Mouse (Mus musculus): ENCODE results near the gene Acin1.

Gene Acin1

DNA sequence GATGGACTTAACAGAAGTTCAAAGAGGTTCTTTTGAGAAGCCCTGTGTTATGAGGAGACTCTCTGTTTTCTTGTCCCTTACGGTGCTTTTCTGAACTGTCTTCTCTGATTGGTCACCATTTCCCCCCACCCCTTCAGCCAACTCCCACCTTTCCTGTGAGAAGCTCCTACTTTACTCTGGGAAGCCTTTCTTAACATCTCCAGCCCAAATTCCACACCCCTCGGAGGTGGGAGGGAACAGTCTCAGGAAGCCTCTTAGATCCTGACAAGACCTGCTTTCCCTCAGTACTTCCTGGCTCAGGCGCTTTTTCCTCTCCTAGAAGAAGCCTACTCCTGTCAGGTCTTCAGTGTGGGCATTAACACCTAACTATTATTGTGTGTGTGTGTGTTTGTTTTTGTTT, 12.9 kb upstream of the Acin1 start:
- in situ Hi-C loops (cut with MboI; ENCODE audit: low sequenced_read_pairs) = no loop called here

- in situ Hi-C loops (cut with MboI; ENCODE audit: low sequenced_read_pairs) = no loop called here
Observed at GRCm38 (mm10) chr14:54698733-54699132, 12.0 kb upstream of the Acin1 start, which contains the start of gene Gm29776. Gene Gm29776, minus strand, starts transcription at chr14:54698833.

DNA sequence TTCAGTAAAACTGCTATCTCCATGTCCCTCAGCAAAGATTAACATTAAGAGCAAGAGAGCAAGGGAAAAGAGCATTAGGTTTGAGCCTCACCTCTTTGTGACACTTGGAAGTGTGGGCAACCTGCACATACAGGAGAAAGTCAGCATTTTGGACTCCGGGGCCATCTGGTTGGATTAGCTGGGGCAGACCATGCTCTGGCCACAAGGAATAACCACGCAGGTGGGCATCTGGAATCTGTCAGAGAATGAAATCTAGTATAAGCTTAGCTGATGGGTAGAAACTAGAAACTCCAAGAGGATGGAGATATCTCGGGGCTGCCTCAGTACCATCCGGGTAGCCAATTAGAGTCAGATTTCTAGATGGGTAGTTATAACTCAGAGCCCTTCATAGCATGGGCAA, 10.0 kb upstream of the Acin1 start:
- in situ Hi-C loops (cut with MboI; ENCODE audit: low sequenced_read_pairs) = no loop called here

DNA sequence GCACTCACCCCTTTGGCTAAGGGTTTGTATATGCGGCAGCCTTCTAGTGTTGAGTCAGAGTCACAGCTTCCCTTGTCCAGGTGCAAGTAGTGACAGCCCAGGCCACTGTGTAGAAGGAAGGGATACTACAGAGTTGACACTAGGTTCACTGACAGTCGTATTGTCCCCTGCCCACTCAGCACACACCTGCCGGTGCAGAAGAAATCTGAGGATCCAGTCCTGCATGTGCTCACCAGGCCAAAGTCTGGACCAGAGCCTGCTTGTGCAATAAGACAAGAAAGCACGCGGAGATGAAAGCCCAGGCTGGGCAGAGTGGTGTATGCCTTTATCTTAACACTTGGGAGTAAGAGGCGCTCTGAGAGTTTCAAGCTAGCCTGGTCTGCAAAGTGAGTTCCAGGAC, 8.3 kb upstream of the Acin1 start:
- in situ Hi-C loops (cut with MboI; ENCODE audit: low sequenced_read_pairs) = no loop called here

- in situ Hi-C loops (cut with MboI; ENCODE audit: low sequenced_read_pairs) = no loop called here
Observed at GRCm38 (mm10) chr14:54687251-54687650, 520 bp upstream of the Acin1 start.

- in situ Hi-C loops (cut with MboI; ENCODE audit: low sequenced_read_pairs) = no loop called here
Observed at GRCm38 (mm10) chr14:54686063-54686521, 639 bp downstream of the Acin1 start, which contains the start of gene 1700123O20Rik. Gene 1700123O20Rik, plus strand, starts transcription at chr14:54686216.

GRCm38 (mm10) chr14:54685471-54685870, 1.3 kb downstream of the Acin1 start:
- in situ Hi-C loops (cut with MboI; ENCODE audit: low sequenced_read_pairs) = no loop called here

DNA sequence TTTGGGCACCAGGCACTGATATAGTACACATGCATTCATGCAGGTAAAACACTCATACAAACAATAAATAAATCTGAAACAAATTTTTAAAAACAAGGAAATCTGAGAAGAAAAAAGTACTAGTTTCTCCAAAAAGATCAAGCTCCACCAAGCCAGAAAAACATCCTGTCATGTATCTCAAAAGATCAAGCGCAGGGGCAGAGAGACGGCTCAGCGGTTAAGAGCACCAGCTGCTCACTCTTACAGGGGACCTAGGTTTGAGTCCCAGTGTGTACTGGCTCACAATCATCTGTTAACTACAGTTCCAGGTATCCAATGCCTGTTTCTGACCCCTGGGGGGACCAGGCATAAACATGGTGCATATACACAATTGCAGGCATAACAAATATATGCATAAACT, 4.3 kb downstream of the Acin1 start:
- in situ Hi-C loops (cut with MboI; ENCODE audit: low sequenced_read_pairs) = no loop called here

DNA sequence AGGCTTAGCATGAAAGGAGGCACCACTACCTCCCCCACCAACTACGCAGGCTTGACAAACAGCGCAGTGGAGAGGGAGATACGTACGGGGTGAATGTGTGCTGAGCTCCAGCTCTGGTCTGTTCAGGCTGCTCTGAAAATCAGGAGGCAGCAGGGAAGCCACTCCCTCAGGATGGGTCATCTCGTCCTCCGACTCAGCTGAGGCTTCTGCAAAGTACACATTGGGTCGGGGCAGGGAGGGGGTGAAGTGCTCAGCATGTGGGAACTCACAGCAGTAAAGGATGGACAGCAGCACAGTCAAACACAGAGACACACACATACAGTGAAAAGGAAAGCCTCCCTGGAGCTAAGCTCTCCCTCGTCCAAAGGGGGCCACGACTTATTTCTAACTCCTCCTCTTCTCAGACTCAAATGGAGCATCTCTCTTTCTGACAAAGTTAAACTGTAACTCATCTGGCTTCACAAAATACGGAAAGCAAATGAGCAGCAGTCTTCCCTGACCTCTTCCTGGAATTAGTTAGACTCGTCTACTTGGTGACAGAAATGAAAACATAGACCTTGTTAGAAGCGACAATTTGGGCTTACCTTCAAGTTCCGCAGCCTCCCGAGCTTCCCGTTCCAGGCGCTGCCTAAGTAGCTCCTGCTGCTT, 8.0 kb downstream of the Acin1 start:
- in situ Hi-C loops (cut with MboI; ENCODE audit: low sequenced_read_pairs) = no loop called here

DNA sequence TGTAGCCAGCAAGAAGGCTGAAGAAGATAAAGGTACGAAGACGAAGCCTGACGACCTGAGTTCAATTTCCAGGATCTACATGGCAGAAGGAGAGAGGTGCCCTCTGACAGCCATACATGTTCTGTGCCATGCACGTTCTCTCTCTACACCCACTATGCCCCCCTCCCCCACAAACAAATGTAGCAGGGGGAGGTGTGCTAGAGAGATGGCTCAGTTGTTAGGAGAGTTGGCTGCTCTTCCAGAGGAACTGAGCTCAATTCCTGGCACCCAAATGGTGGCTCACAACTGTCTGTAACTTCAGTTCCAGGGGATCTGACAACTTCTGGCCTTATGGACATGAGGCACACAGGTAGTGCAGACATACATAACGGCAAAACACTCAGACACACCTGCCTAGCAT, 10.4 kb downstream of the Acin1 start:
- in situ Hi-C loops (cut with MboI; ENCODE audit: low sequenced_read_pairs) = no loop called here

DNA sequence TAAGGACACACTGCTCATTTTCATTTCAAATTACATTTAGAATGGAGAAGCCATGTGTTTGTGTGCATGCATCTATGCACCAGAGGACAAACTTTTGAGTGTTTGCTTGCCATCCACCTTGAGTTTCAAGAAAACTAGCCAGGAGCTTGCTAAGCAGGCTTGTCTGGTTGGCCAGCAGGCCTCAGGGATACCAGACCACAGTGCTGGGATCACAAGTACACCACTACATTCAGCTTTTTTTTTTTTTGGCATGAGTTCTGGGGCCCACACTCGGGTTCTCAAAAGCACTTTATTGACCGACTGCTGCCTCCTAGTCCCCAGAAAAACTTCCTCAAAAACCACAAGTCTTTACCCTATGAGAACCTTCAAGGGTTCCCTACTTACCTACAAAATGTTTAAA, 12.4 kb downstream of the Acin1 start:
- in situ Hi-C loops (cut with MboI; ENCODE audit: low sequenced_read_pairs) = no loop called here

- in situ Hi-C loops (cut with MboI; ENCODE audit: low sequenced_read_pairs) = no loop called here
Observed at GRCm38 (mm10) chr14:54669381-54669780, 17.4 kb downstream of the Acin1 start.

- in situ Hi-C loops (cut with MboI; ENCODE audit: low sequenced_read_pairs) = no loop called here
Observed at GRCm38 (mm10) chr14:54664477-54665222, 22.1 kb downstream of the Acin1 start.

DNA sequence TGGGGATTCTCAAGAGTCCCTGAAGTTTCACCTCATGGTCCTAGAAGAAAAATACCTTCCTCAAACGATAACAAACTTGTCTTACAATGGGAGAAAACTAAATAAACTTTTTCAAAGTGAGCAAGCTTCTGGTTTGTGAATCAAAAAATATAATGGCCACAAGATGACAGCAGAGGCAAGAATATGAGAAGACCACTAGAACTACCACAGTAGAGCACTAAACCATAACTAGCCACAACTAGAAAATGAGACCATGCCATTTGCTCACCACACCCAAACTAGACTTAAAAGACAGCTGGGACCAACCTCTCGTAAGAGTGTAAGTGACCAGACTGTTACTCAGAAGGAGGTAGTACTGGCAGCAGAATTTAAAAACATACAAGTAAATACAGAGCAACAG, 26.7 kb downstream of the Acin1 start:
- in situ Hi-C loops (cut with MboI; ENCODE audit: low sequenced_read_pairs) = no loop called here

GRCm38 (mm10) chr14:54653496-54653895, 33.2 kb downstream of the Acin1 start:
- in situ Hi-C loops (cut with MboI; ENCODE audit: low sequenced_read_pairs) = no loop called here

- in situ Hi-C loops (cut with MboI; ENCODE audit: low sequenced_read_pairs) = no loop called here
Observed at GRCm38 (mm10) chr14:54652787-54653186, 33.9 kb downstream of the Acin1 start.

- in situ Hi-C loops (cut with MboI; ENCODE audit: low sequenced_read_pairs) = no loop called here
Observed at GRCm38 (mm10) chr14:54651556-54651955, 35.2 kb downstream of the Acin1 start.

- in situ Hi-C loops (cut with MboI; ENCODE audit: low sequenced_read_pairs) = no loop called here
Observed at GRCm38 (mm10) chr14:54650621-54651454, 35.9 kb downstream of the Acin1 start.

GRCm38 (mm10) chr14:54647900-54648299, 38.8 kb downstream of the Acin1 start:
- in situ Hi-C loops (cut with MboI; ENCODE audit: low sequenced_read_pairs) = loop anchor here (25.0 kb wide), 2 partner anchors 411 to 586 kb away; no protein-coding TSS in a partner anchor

GRCm38 (mm10) chr14:54646898-54647636, 39.7 kb downstream of the Acin1 start:
- in situ Hi-C loops (cut with MboI; ENCODE audit: low sequenced_read_pairs) = loop anchor here (25.0 kb wide), 2 partner anchors 410 to 585 kb away; no protein-coding TSS in a partner anchor
